ENCODE assay signal across 8 mouse cellular contexts in the genomic region with DNA sequence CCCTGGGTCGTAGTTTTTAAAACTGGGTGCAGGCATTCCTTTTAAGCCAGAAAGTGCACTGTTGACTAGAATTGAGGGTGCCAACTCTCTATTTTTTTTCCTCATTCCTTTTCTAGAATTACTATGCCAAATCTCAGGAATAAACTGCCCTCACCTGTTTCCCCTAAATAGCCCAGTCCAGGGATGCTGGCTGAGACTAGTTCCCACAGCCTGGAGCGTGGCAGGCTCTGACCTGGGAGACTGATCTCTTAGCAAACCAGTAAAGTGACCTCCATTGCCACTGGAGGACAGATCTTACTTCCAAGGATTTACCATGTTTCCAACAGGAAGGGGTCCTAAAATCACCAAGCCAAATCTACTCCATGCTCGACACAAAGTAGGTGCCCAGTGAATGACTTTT. TPM values are rescaled to one million over a fixed set of nuclear protein-coding genes. Genes with fewer than 3 reads are reported as not detected.
DNase-seq lines count a peak whose midpoint lies in the region; ATAC-seq lines count a peak whose summit lies in the region.

No protein-coding gene starts in this region.

- WGBS in heart, embryonic 10.5 days: 86% methylated on average over 3 of the region's 3 CpGs
- WGBS in embryonic facial prominence, embryonic 13.5 days: 76% methylated on average over 3 of the region's 3 CpGs
- WGBS in midbrain, embryonic 10.5 days: 79% methylated on average over 3 of the region's 3 CpGs

- intact Hi-C loops in left cerebral cortex, postnatal 25 days (cut with DNase I): loop anchor here (10.0 kb wide), 1 partner anchor 304 kb away; the partner anchor contains the start of gene Rbm28

- 0 out of 2 replicates have a peak overlapping the region, but pooled peaks have one; percentile 84 for H3K9ac ChIP-seq in embryonic facial prominence, embryonic 13.5 days

- H3K4me2 ChIP-seq in embryonic facial prominence, embryonic 13.5 days: peak overlapping the region; percentile 82

- DNase-seq in heart, embryonic 10.5 days (ENCODE audit: low spot score): no peak
- no peak for DNase-seq in heart, adult 18-20 months
- peak; percentile 42 for DNase-seq in kidney, adult 18-20 months
- DNase-seq in midbrain, embryonic 10.5 days (ENCODE audit: low spot score): no peak
- no peak for DNase-seq in urinary bladder, postnatal 36 days (ENCODE audit: low spot score in 2 of 2)
- DNase-seq in left cerebral cortex, postnatal 25 days (ENCODE audit: low spot score in 2 of 2): no peak
- no peak for DNase-seq in thymus, postnatal 0 days (ENCODE audit: low spot score)

- peak overlapping the region; percentile 81 for H3K4me3 ChIP-seq in heart, embryonic 10.5 days
- H3K4me3 ChIP-seq in embryonic facial prominence, embryonic 13.5 days: peak overlapping the region; percentile 76
- peak overlapping the region; percentile 69 for H3K4me3 ChIP-seq in midbrain, embryonic 10.5 days

- H3K36me3 ChIP-seq in heart, embryonic 10.5 days: peaks cover 25% of the 10 kb centered on the region
- peaks cover 26% of the 10 kb centered on the region for H3K36me3 ChIP-seq in embryonic facial prominence, embryonic 13.5 days
- H3K36me3 ChIP-seq in midbrain, embryonic 10.5 days: peaks cover 23% of the 10 kb centered on the region

- peak overlapping the region; percentile 86; the same call in 1 of the 2 replicates for H3K27ac ChIP-seq in heart, embryonic 10.5 days
- no peak overlapping the region for H3K27ac ChIP-seq in embryonic facial prominence, embryonic 13.5 days
- H3K27ac ChIP-seq in midbrain, embryonic 10.5 days (replicated peaks): no peak overlapping the region

- no peaks in the 10 kb centered on the region for H3K9me3 ChIP-seq in heart, embryonic 10.5 days
- H3K9me3 ChIP-seq in embryonic facial prominence, embryonic 13.5 days: no peaks in the 10 kb centered on the region
- H3K9me3 ChIP-seq in midbrain, embryonic 10.5 days (replicated peaks): no peaks in the 10 kb centered on the region

- no peak for ATAC-seq in embryonic facial prominence, embryonic 13.5 days (ENCODE audit: insufficient number of reproducible peaks, insufficient read depth, low FRiP score, low TSS enrichment, low read depth)

- no peaks in the 10 kb centered on the region; the same call in 1 of the 2 replicates for H3K27me3 ChIP-seq in heart, embryonic 10.5 days (ENCODE audit: insufficient read depth, poor library complexity, severe bottlenecking)
- H3K27me3 ChIP-seq in embryonic facial prominence, embryonic 13.5 days: no peaks in the 10 kb centered on the region
- peaks cover 11% of the 10 kb centered on the region for H3K27me3 ChIP-seq in midbrain, embryonic 10.5 days (ENCODE audit: low read depth, poor library complexity, severe bottlenecking)

- H3K4me1 ChIP-seq in heart, embryonic 10.5 days: peaks cover 17% of the 10 kb centered on the region
- H3K4me1 ChIP-seq in embryonic facial prominence, embryonic 13.5 days: peaks cover 12% of the 10 kb centered on the region
- H3K4me1 ChIP-seq in midbrain, embryonic 10.5 days: peaks cover 21% of the 10 kb centered on the region

RNA-seq across cellular contexts. Expression of gene Atp6v1f, which starts 1.3 kb away (rescaled TPM):
- polyA plus RNA-seq in heart, embryonic 10.5 days (2016; fragmentation: Nextera tagmentation; extraction: Ambion mirVana): 214 and 228 TPM in 2 replicates
- 100 to 1,000 TPM; 111 to 118 TPM for total RNA-seq in heart, adult 18-20 months (2021)
- 221 and 233 TPM in 2 replicates for polyA plus RNA-seq in embryonic facial prominence, embryonic 13.5 days (2015; fragmentation: Nextera tagmentation; extraction: Ambion mirVana)
- 202 and 219 TPM in 2 replicates for polyA plus RNA-seq in midbrain, embryonic 10.5 days (2016; fragmentation: Nextera tagmentation; extraction: Ambion mirVana)
- 100 to 1,000 TPM; 250 to 257 TPM for total RNA-seq in left cerebral cortex, postnatal 25 days (2021)
- polyA plus RNA-seq in thymus, postnatal 0 days (2015; fragmentation: Nextera tagmentation; extraction: Ambion mirVana): 381 and 416 TPM in 2 replicates

RNA-seq across cellular contexts. Expression of gene Atp6v1fnb, which starts 2.4 kb away (rescaled TPM):
- polyA plus RNA-seq in heart, embryonic 10.5 days (2016; fragmentation: Nextera tagmentation; extraction: Ambion mirVana): not detected in 2 replicates
- not detected for total RNA-seq in heart, adult 18-20 months (2021)
- polyA plus RNA-seq in embryonic facial prominence, embryonic 13.5 days (2015; fragmentation: Nextera tagmentation; extraction: Ambion mirVana): 0.32 TPM in 1 of 2 replicates, not detected in the other
- polyA plus RNA-seq in midbrain, embryonic 10.5 days (2016; fragmentation: Nextera tagmentation; extraction: Ambion mirVana): not detected in 2 replicates
- under 1 TPM in 1 of 2 experiments, not detected in 1; 0.53 TPM for total RNA-seq in left cerebral cortex, postnatal 25 days (2021)
- not detected in 2 replicates for polyA plus RNA-seq in thymus, postnatal 0 days (2015; fragmentation: Nextera tagmentation; extraction: Ambion mirVana)

RNA-seq across cellular contexts. Expression of gene Flnc, which starts 35.8 kb away (rescaled TPM):
- 40.2 and 83.3 TPM in 2 replicates for polyA plus RNA-seq in heart, embryonic 10.5 days (2016; fragmentation: Nextera tagmentation; extraction: Ambion mirVana)
- 100 to 1,000 TPM; 215 to 222 TPM for total RNA-seq in heart, adult 18-20 months (2021)
- 11.3 and 12.2 TPM in 2 replicates for polyA plus RNA-seq in embryonic facial prominence, embryonic 13.5 days (2015; fragmentation: Nextera tagmentation; extraction: Ambion mirVana)
- polyA plus RNA-seq in midbrain, embryonic 10.5 days (2016; fragmentation: Nextera tagmentation; extraction: Ambion mirVana): 2.8 and 4.1 TPM in 2 replicates
- total RNA-seq in left cerebral cortex, postnatal 25 days (2021): 1 to 10 TPM; 1.5 to 1.6 TPM
- polyA plus RNA-seq in thymus, postnatal 0 days (2015; fragmentation: Nextera tagmentation; extraction: Ambion mirVana): 0.17 and 0.35 TPM in 2 replicates

RNA-seq across cellular contexts. Expression of gene Kcp, which starts 38.9 kb away (rescaled TPM):
- polyA plus RNA-seq in heart, embryonic 10.5 days (2016; fragmentation: Nextera tagmentation; extraction: Ambion mirVana): 13.8 and 23.3 TPM in 2 replicates
- total RNA-seq in heart, adult 18-20 months (2021): 1 to 10 TPM; 2.6 to 3.1 TPM
- 37.9 and 44.7 TPM in 2 replicates for polyA plus RNA-seq in embryonic facial prominence, embryonic 13.5 days (2015; fragmentation: Nextera tagmentation; extraction: Ambion mirVana)
- 11.4 and 13.7 TPM in 2 replicates for polyA plus RNA-seq in midbrain, embryonic 10.5 days (2016; fragmentation: Nextera tagmentation; extraction: Ambion mirVana)
- total RNA-seq in left cerebral cortex, postnatal 25 days (2021): 1 to 10 TPM; 1.5 to 1.8 TPM
- 0.82 and 1.2 TPM in 2 replicates for polyA plus RNA-seq in thymus, postnatal 0 days (2015; fragmentation: Nextera tagmentation; extraction: Ambion mirVana)

RNA-seq across cellular contexts. Expression of gene Irf5, which starts 57.6 kb away (rescaled TPM):
- polyA plus RNA-seq in heart, embryonic 10.5 days (2016; fragmentation: Nextera tagmentation; extraction: Ambion mirVana): 22.1 and 24.9 TPM in 2 replicates
- total RNA-seq in heart, adult 18-20 months (2021): 1 to 10 TPM; 2.8 to 4.3 TPM
- polyA plus RNA-seq in embryonic facial prominence, embryonic 13.5 days (2015; fragmentation: Nextera tagmentation; extraction: Ambion mirVana): 3.6 and 4.6 TPM in 2 replicates
- 2.1 and 2.2 TPM in 2 replicates for polyA plus RNA-seq in midbrain, embryonic 10.5 days (2016; fragmentation: Nextera tagmentation; extraction: Ambion mirVana)
- total RNA-seq in left cerebral cortex, postnatal 25 days (2021): 1 to 10 TPM; 4.7 to 5.4 TPM
- polyA plus RNA-seq in thymus, postnatal 0 days (2015; fragmentation: Nextera tagmentation; extraction: Ambion mirVana): 12.3 and 13.4 TPM in 2 replicates
